Mouse (Mus musculus): ENCODE measurements around the gene Plcd3. TPM values are rescaled to one million over a fixed set of nuclear protein-coding genes. Genes with fewer than 3 reads are reported as not detected.
A peak's percentile ranks its signal among the peaks of the same experiment; 100 is the strongest.

Gene Plcd3
- polyA plus RNA-seq, 1 experiment from 2014 or later, result 2.9 TPM

GRCm38 (mm10) chr11:103033030-103033429, 68.4 kb downstream of the Plcd3 start:
- Histone ChIP-seq H3K27ac (no peak overlapping the region), H3K9ac (replicated peaks) (no peak overlapping the region), H3K27me3 (no peaks in the 10 kb centered on the region), H3K4me1 (replicated peaks) (peaks cover 5% of the 10 kb centered on the region), H3K4me2 (no peak overlapping the region), H3K4me3 (replicated peaks) (no peak overlapping the region), H3K36me3 (peaks cover 23% of the 10 kb centered on the region; the same call in 1 of the 2 replicates), H3K9me3 (no peaks in the 10 kb centered on the region)
- 85% methylated on average over 3 of the region's 3 CpGs for WGBS
- ATAC-seq (ENCODE audit: insufficient number of reproducible peaks, insufficient read depth, low FRiP score, low TSS enrichment, low read depth), result no peak

- H3K4me3 ChIP-seq (replicated peaks), result peak within 1 kb of the TSS; percentile 67
- peak within 1 kb of the TSS; percentile 80 for H3K27ac ChIP-seq
- H3K4me2 ChIP-seq, result peak within 1 kb of the TSS; percentile 64
- no peaks in the 10 kb centered on the region for H3K27me3 ChIP-seq
- H3K9ac ChIP-seq (replicated peaks), result peak within 1 kb of the TSS; percentile 68
- peak; percentile 99 for ATAC-seq (ENCODE audit: insufficient number of reproducible peaks, insufficient read depth, low FRiP score, low TSS enrichment, low read depth)
- peaks cover 31% of the 10 kb centered on the region for H3K36me3 ChIP-seq
- under 1% methylated on average over 36 of the region's 36 CpGs for WGBS
- H3K9me3 ChIP-seq, result no peaks in the 10 kb centered on the region
- H3K4me1 ChIP-seq (replicated peaks), result peaks cover 15% of the 10 kb centered on the region
Observed at GRCm38 (mm10) chr11:103028176-103028891, 73.1 kb downstream of the Plcd3 start, which contains the start of the genes Nmt1 and Dcakd. Gene Nmt1 (plus strand): TSS chr11:103028190. Gene Dcakd (minus strand): TSS chr11:103028333.

GRCm38 (mm10) chr11:103027570-103028175, 73.8 kb downstream of the Plcd3 start:
- Histone ChIP-seq H3K27me3 (no peaks in the 10 kb centered on the region), H3K36me3 (peaks cover 35% of the 10 kb centered on the region), H3K9ac (replicated peaks) (peak overlapping the region; percentile 68), H3K4me1 (replicated peaks) (peaks cover 15% of the 10 kb centered on the region), H3K27ac (peak overlapping the region; percentile 80), H3K9me3 (no peaks in the 10 kb centered on the region), H3K4me2 (peak overlapping the region; percentile 64), H3K4me3 (replicated peaks) (peak overlapping the region; percentile 67)
- WGBS, result 17% methylated on average over 8 of the region's 8 CpGs
- peak; percentile 73 for ATAC-seq (ENCODE audit: insufficient number of reproducible peaks, insufficient read depth, low FRiP score, low TSS enrichment, low read depth)

GRCm38 (mm10) chr11:103026901-103027300, 74.6 kb downstream of the Plcd3 start:
- Histone ChIP-seq H3K27me3 (no peaks in the 10 kb centered on the region), H3K9ac (replicated peaks) (no peak overlapping the region), H3K27ac (no peak overlapping the region), H3K4me3 (replicated peaks) (no peak overlapping the region), H3K36me3 (peaks cover 33% of the 10 kb centered on the region), H3K4me1 (replicated peaks) (peaks cover 15% of the 10 kb centered on the region), H3K9me3 (no peaks in the 10 kb centered on the region), H3K4me2 (peak overlapping the region; percentile 64)
- 87% methylated on average over 3 of the region's 3 CpGs for WGBS
- ATAC-seq (ENCODE audit: insufficient number of reproducible peaks, insufficient read depth, low FRiP score, low TSS enrichment, low read depth), result no peak

DNA sequence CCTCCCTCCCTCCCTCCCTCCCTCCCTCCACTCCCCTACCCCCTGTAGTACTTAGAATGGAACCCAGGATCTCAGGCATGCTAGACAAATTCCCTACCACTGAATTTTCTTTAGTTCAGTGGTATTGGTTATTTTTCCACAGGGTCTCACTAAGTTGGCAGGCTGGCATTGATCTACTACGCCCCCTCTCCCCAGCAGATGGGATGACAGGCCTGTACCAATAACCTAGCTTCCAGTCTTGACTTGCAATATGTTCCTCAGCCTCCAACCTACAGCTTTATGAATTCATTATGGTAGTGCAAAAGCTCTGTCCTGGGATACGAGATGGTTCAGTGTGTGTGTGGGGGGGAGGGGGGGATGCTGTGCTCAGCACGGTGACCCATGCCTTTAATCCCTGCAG, 77.5 kb downstream of the Plcd3 start:
- no peak for ATAC-seq (ENCODE audit: insufficient number of reproducible peaks, insufficient read depth, low FRiP score, low TSS enrichment, low read depth)
- Histone ChIP-seq H3K4me3 (replicated peaks) (no peak overlapping the region), H3K27me3 (no peaks in the 10 kb centered on the region)

DNA sequence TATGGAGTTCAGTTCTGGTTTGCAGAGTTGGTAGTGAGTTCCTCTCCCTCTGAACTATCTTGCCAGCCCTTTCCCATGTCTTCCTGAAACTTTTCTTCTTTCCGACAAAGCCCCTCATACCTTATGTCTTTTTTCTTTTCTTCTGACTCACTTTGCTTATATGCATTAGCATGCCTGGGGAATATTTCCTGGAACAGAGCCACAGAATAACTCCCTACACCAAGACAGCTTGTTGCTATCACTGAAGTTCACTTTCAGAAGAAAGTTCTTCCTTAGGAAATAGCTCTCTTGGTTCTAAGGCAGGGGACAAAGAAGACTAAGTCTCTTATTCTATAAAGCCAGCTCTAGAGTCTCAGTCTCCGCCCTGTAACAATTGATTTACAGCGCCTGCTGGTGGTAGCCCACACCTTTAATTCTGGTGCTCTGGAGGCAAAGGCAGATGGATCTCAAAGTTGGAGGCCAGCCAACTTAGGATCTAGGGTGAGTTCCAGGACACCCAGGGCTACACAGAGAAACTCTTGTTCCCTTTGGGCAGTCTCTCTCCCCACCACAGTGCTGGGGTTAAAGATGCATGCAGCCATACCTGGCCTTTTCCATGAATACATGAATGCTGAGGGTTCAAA, 80.6 kb downstream of the Plcd3 start:
- H3K27me3 ChIP-seq, result no peaks in the 10 kb centered on the region

More for the DNA sequence above, 77.5 kb downstream of the Plcd3 start:
- Histone ChIP-seq H3K9me3 (no peaks in the 10 kb centered on the region), H3K9ac (replicated peaks) (no peak overlapping the region), H3K27ac (no peak overlapping the region), H3K4me1 (replicated peaks) (peaks cover 13% of the 10 kb centered on the region), H3K36me3 (peaks cover 33% of the 10 kb centered on the region), H3K4me2 (no peak overlapping the region)
- 91% methylated on average over 3 of the region's 3 CpGs for WGBS

More for the DNA sequence above, 80.6 kb downstream of the Plcd3 start:
- H3K9ac ChIP-seq (replicated peaks), result no peak overlapping the region
- 75% methylated on average over 3 of the region's 3 CpGs for WGBS
- H3K4me1 ChIP-seq (replicated peaks), result peaks cover 11% of the 10 kb centered on the region
- no peak overlapping the region for H3K4me2 ChIP-seq
- 0 out of 2 replicates have a peak overlapping the region, but pooled peaks have one; percentile 4 for H3K27ac ChIP-seq
- no peak for ATAC-seq (ENCODE audit: insufficient number of reproducible peaks, insufficient read depth, low FRiP score, low TSS enrichment, low read depth)
- peaks cover 28% of the 10 kb centered on the region for H3K36me3 ChIP-seq
- H3K9me3 ChIP-seq, result no peaks in the 10 kb centered on the region
- H3K4me3 ChIP-seq (replicated peaks), result no peak overlapping the region

Other genes starting within 250 kb of the Plcd3 start
- gene Eftud2, start 220.7 kb downstream of the Plcd3 start, polyA plus RNA-seq (2016; fragmentation: Nextera tagmentation; extraction: Ambion mirVana), result 260 and 269 TPM in 2 replicates
- gene Ccdc103, start 220.5 kb downstream of the Plcd3 start, polyA plus RNA-seq (2016; fragmentation: Nextera tagmentation; extraction: Ambion mirVana), result 0.99 and 1.1 TPM in 2 replicates
- gene Fam187a, start 216.5 kb downstream of the Plcd3 start, polyA plus RNA-seq (2016; fragmentation: Nextera tagmentation; extraction: Ambion mirVana), result not detected in 2 replicates
- 0.25 and 0.41 TPM in 2 replicates for gene Gfap, start 200.7 kb downstream of the Plcd3 start, polyA plus RNA-seq (2016; fragmentation: Nextera tagmentation; extraction: Ambion mirVana)
- 10.3 and 13.1 TPM in 2 replicates for gene Kif18b, start 176.5 kb downstream of the Plcd3 start, polyA plus RNA-seq (2016; fragmentation: Nextera tagmentation; extraction: Ambion mirVana)
- gene C1ql1, start 155.0 kb downstream of the Plcd3 start, polyA plus RNA-seq (2016; fragmentation: Nextera tagmentation; extraction: Ambion mirVana), result 1.3 and 1.6 TPM in 2 replicates
- 53.6 and 53.7 TPM in 2 replicates for gene Nmt1, start 73.5 kb downstream of the Plcd3 start, polyA plus RNA-seq (2016; fragmentation: Nextera tagmentation; extraction: Ambion mirVana)
- gene Dcakd, start 73.3 kb downstream of the Plcd3 start, polyA plus RNA-seq (2016; fragmentation: Nextera tagmentation; extraction: Ambion mirVana), result 167 and 192 TPM in 2 replicates
- gene Acbd4, start within 50 bp of the Plcd3 start, polyA plus RNA-seq (2016; fragmentation: Nextera tagmentation; extraction: Ambion mirVana), result 8.1 and 11.9 TPM in 2 replicates
- gene Hexim1, start 14.6 kb upstream of the Plcd3 start, polyA plus RNA-seq (2016; fragmentation: Nextera tagmentation; extraction: Ambion mirVana), result 3.9 and 4.0 TPM in 2 replicates
- 12.8 and 13.2 TPM in 2 replicates for gene Hexim2, start 30.8 kb upstream of the Plcd3 start, polyA plus RNA-seq (2016; fragmentation: Nextera tagmentation; extraction: Ambion mirVana)
- 0.78 and 1.4 TPM in 2 replicates for gene Fmnl1, start 69.4 kb upstream of the Plcd3 start, polyA plus RNA-seq (2016; fragmentation: Nextera tagmentation; extraction: Ambion mirVana)
- 0.50 and 0.74 TPM in 2 replicates for gene 1700023F06Rik, start 106.9 kb upstream of the Plcd3 start, polyA plus RNA-seq (2016; fragmentation: Nextera tagmentation; extraction: Ambion mirVana)
- not detected in 2 replicates for gene Spata32, start 116.8 kb upstream of the Plcd3 start, polyA plus RNA-seq (2016; fragmentation: Nextera tagmentation; extraction: Ambion mirVana)
- gene Map3k14, start 165.8 kb upstream of the Plcd3 start, polyA plus RNA-seq (2016; fragmentation: Nextera tagmentation; extraction: Ambion mirVana), result 4.2 and 4.7 TPM in 2 replicates

Data from limb, embryonic 12.5 days (tissue).